Mouse (Mus musculus): ENCODE measurements around the gene Pdlim1.

- no peak for TF ChIP-seq CTCF (IDR thresholded peaks at IDR 0.05; ENCODE audit: low read depth)
- TF ChIP-seq EP300 (IDR thresholded peaks at IDR 0.05; ENCODE audit: low read depth), result no peak
Observed at GRCm38 (mm10) chr19:40309911-40310310, 38.3 kb upstream of the Pdlim1 start.

Data from liver, postnatal 0 days (tissue).